Mouse (Mus musculus): Measurements from ENCODE around the gene Pfas. TPM values are rescaled to one million over a fixed set of nuclear protein-coding genes. Genes with fewer than 3 reads are reported as not detected.
"Not testable (repeated sequence)": the region's sequence is repeated elsewhere in the genome, so short reads cannot be mapped to it uniquely, and the experiment has no call there.

The Pfas gene
- polyA plus RNA-seq, 2 experiments, result 22.0 to 27.0 TPM

- no peak overlapping the region for H3K4me3 ChIP-seq (replicated peaks; ENCODE audit: low read length)
- WGBS, result 94% methylated on average over 1 of the region's 1 CpGs
Observed at GRCm38 (mm10) chr11:68975601-68976000, 32.7 kb downstream of the Pfas start.

GRCm38 (mm10) chr11:68975085-68975484, 33.2 kb downstream of the Pfas start, which contains the start of gene Rangrf:
Rangrf (minus strand) TSS chr11:68975185.
- Histone ChIP-seq H3K4me2 (replicated peaks; ENCODE audit: low read depth, low read length, severe bottlenecking) (peak within 1 kb of the TSS; percentile 59), H3K36me3 (ENCODE audit: control insufficient read depth, insufficient read depth, low read length) (no peaks in the 10 kb centered on the region), H3K4me3 (replicated peaks; ENCODE audit: low read length) (peak within 1 kb of the TSS; percentile 45), H3K9me3 (ENCODE audit: control insufficient read depth, low read length) (no peaks in the 10 kb centered on the region), H3K9ac (ENCODE audit: low read depth, low read length, severe bottlenecking) (no peak within 1 kb of the TSS), H3K27ac (replicated peaks; ENCODE audit: low read depth, low read length) (no peak within 1 kb of the TSS), H3K4me1 (ENCODE audit: control insufficient read depth, insufficient read depth, low read length) (peaks cover 4% of the 10 kb centered on the region; the same call in 1 of the 2 replicates), H3K27me3 (ENCODE audit: control insufficient read depth, insufficient read depth, low read length) (no peaks in the 10 kb centered on the region)
- ATAC-seq (ENCODE audit: low FRiP score, low read depth) (no peak), DNase-seq (ENCODE audit: low spot score) (no peak)
- TF ChIP-seq POLR2A (IDR thresholded peaks at IDR 0.05; ENCODE audit: borderline replicate concordance, extremely low read depth, insufficient read depth, insufficient read length), result no peak
- WGBS, result 84% methylated on average over 7 of the region's 7 CpGs

More at GRCm38 (mm10) chr11:68975601-68976000, 32.7 kb downstream of the Pfas start:
- Histone ChIP-seq H3K4me2 (replicated peaks; ENCODE audit: low read depth, low read length, severe bottlenecking) (no peak overlapping the region), H3K27ac (replicated peaks; ENCODE audit: low read depth, low read length) (no peak overlapping the region), H3K9ac (ENCODE audit: low read depth, low read length, severe bottlenecking) (no peak overlapping the region), H3K4me1 (ENCODE audit: control insufficient read depth, insufficient read depth, low read length) (peaks cover 4% of the 10 kb centered on the region; the same call in 1 of the 2 replicates), H3K27me3 (ENCODE audit: control insufficient read depth, insufficient read depth, low read length) (no peaks in the 10 kb centered on the region), H3K9me3 (ENCODE audit: control insufficient read depth, low read length) (no peaks in the 10 kb centered on the region), H3K36me3 (ENCODE audit: control insufficient read depth, insufficient read depth, low read length) (no peaks in the 10 kb centered on the region)
- DNase-seq (ENCODE audit: low spot score) (no peak), ATAC-seq (ENCODE audit: low FRiP score, low read depth) (no peak)
- no peak for TF ChIP-seq POLR2A (IDR thresholded peaks at IDR 0.05; ENCODE audit: borderline replicate concordance, extremely low read depth, insufficient read depth, insufficient read length)

- H3K9me3 ChIP-seq (ENCODE audit: control insufficient read depth, low read length), result no peaks in the 10 kb centered on the region
- peak overlapping the region; percentile 59 for H3K4me2 ChIP-seq (replicated peaks; ENCODE audit: low read depth, low read length, severe bottlenecking)
- no peak overlapping the region for H3K9ac ChIP-seq (ENCODE audit: low read depth, low read length, severe bottlenecking)
- DNase-seq (ENCODE audit: low spot score) (no peak), ATAC-seq (ENCODE audit: low FRiP score, low read depth) (peak; percentile 5; the same call in 1 of the 2 replicates)
- WGBS, result 36% methylated on average over 6 of the region's 6 CpGs
- H3K4me1 ChIP-seq (ENCODE audit: control insufficient read depth, insufficient read depth, low read length), result peaks cover 4% of the 10 kb centered on the region; the same call in 1 of the 2 replicates
- H3K27ac ChIP-seq (replicated peaks; ENCODE audit: low read depth, low read length), result no peak overlapping the region
- no peak for TF ChIP-seq POLR2A (IDR thresholded peaks at IDR 0.05; ENCODE audit: borderline replicate concordance, extremely low read depth, insufficient read depth, insufficient read length)
- no peaks in the 10 kb centered on the region for H3K36me3 ChIP-seq (ENCODE audit: control insufficient read depth, insufficient read depth, low read length)
- no peaks in the 10 kb centered on the region for H3K27me3 ChIP-seq (ENCODE audit: control insufficient read depth, insufficient read depth, low read length)
- H3K4me3 ChIP-seq (replicated peaks; ENCODE audit: low read length), result peak overlapping the region; percentile 45
Observed at GRCm38 (mm10) chr11:68974059-68974450, 34.2 kb downstream of the Pfas start.

GRCm38 (mm10) chr11:68973250-68974058, 34.8 kb downstream of the Pfas start:
- not testable (repeated sequence) for H3K27ac ChIP-seq (replicated peaks; ENCODE audit: low read depth, low read length); H3K9me3 ChIP-seq (ENCODE audit: control insufficient read depth, low read length); H3K27me3 ChIP-seq (ENCODE audit: control insufficient read depth, insufficient read depth, low read length); H3K4me1 ChIP-seq (ENCODE audit: control insufficient read depth, insufficient read depth, low read length); H3K36me3 ChIP-seq (ENCODE audit: control insufficient read depth, insufficient read depth, low read length)
- ATAC-seq (ENCODE audit: low FRiP score, low read depth) (peak; percentile 96), DNase-seq (ENCODE audit: low spot score) (peak; percentile 88)
- H3K4me2 ChIP-seq (replicated peaks; ENCODE audit: low read depth, low read length, severe bottlenecking), result peak overlapping the region; percentile 59
- peak overlapping the region; percentile 25 for H3K9ac ChIP-seq (ENCODE audit: low read depth, low read length, severe bottlenecking)
- peak overlapping the region; percentile 45 for H3K4me3 ChIP-seq (replicated peaks; ENCODE audit: low read length)
- WGBS, result under 1% methylated on average over 34 of the region's 38 CpGs

- no peak for DNase-seq (ENCODE audit: low spot score)
- no peak overlapping the region for H3K4me2 ChIP-seq (replicated peaks; ENCODE audit: low read depth, low read length, severe bottlenecking)
- 68% methylated on average over 4 of the region's 4 CpGs for WGBS
- H3K4me3 ChIP-seq (replicated peaks; ENCODE audit: low read length), result no peak overlapping the region
- H3K27ac ChIP-seq (replicated peaks; ENCODE audit: low read depth, low read length), result no peak overlapping the region
- H3K36me3 ChIP-seq (ENCODE audit: control insufficient read depth, insufficient read depth, low read length), result no peaks in the 10 kb centered on the region
- no peak overlapping the region for H3K9ac ChIP-seq (ENCODE audit: low read depth, low read length, severe bottlenecking)
- no peaks in the 10 kb centered on the region for H3K27me3 ChIP-seq (ENCODE audit: control insufficient read depth, insufficient read depth, low read length)
- ATAC-seq (ENCODE audit: low FRiP score, low read depth), result no peak
- no peak for TF ChIP-seq POLR2A (IDR thresholded peaks at IDR 0.05; ENCODE audit: borderline replicate concordance, extremely low read depth, insufficient read depth, insufficient read length)
- H3K4me1 ChIP-seq (ENCODE audit: control insufficient read depth, insufficient read depth, low read length), result peaks cover 9% of the 10 kb centered on the region
- H3K9me3 ChIP-seq (ENCODE audit: control insufficient read depth, low read length), result no peaks in the 10 kb centered on the region
Observed at GRCm38 (mm10) chr11:68970232-68970631, 38.0 kb downstream of the Pfas start.

Data from limb, embryonic 14.5 days (tissue).